Mouse (Mus musculus): ENCODE measurements around the gene Sertad2. TPM values are rescaled to one million over a fixed set of nuclear protein-coding genes. Genes with fewer than 3 reads are reported as not detected.

Gene Sertad2
- polyA plus RNA-seq, 1 experiment from 2014 or later: 27.7 TPM

- peaks cover 16% of the 10 kb centered on the region for H3K4me1 ChIP-seq
- H3K36me3 ChIP-seq (replicated peaks): no peaks in the 10 kb centered on the region
- H3K27me3 ChIP-seq (ENCODE audit: poor library complexity, severe bottlenecking): peaks cover 8% of the 10 kb centered on the region; the same call in 1 of the 2 replicates
- peak overlapping the region; percentile 79 for H3K27ac ChIP-seq
- 1% methylated on average over 42 of the region's 42 CpGs for WGBS
- no peaks in the 10 kb centered on the region for H3K9me3 ChIP-seq
- H3K4me3 ChIP-seq: peak overlapping the region; percentile 69
- peak; percentile 62 for DNase-seq (ENCODE audit: extremely low spot score, low spot score)
These were observed 10.8 kb upstream of the Sertad2 start for GRCm38 (mm10) chr11:20531992-20532881.

GRCm38 (mm10) chr11:20533231-20533630 lies 9.8 kb upstream of the Sertad2 start:
- Histone ChIP-seq H3K36me3 (replicated peaks) (no peaks in the 10 kb centered on the region), H3K4me1 (peaks cover 16% of the 10 kb centered on the region), H3K27ac (no peak overlapping the region), H3K4me3 (no peak overlapping the region), H3K9me3 (no peaks in the 10 kb centered on the region), H3K27me3 (ENCODE audit: poor library complexity, severe bottlenecking) (peaks cover 8% of the 10 kb centered on the region; the same call in 1 of the 2 replicates)
- DNase-seq (ENCODE audit: extremely low spot score, low spot score): no peak
- 89% methylated on average over 4 of the region's 4 CpGs for whole genome bisulfite sequencing

GRCm38 (mm10) chr11:20537221-20537620 lies 5.8 kb upstream of the Sertad2 start:
- Histone ChIP-seq H3K9me3 (no peaks in the 10 kb centered on the region), H3K27me3 (ENCODE audit: poor library complexity, severe bottlenecking) (peaks cover 26% of the 10 kb centered on the region), H3K4me1 (peaks cover 13% of the 10 kb centered on the region), H3K27ac (no peak overlapping the region), H3K36me3 (replicated peaks) (no peaks in the 10 kb centered on the region), H3K4me3 (no peak overlapping the region)
- WGBS: 90% methylated on average over 3 of the region's 3 CpGs
- DNase-seq (ENCODE audit: extremely low spot score, low spot score): no peak

GRCm38 (mm10) chr11:20538496-20538895 lies 4.6 kb upstream of the Sertad2 start:
- peaks cover 11% of the 10 kb centered on the region for H3K4me1 ChIP-seq
- 69% methylated on average over 3 of the region's 3 CpGs for WGBS
- DNase-seq (ENCODE audit: extremely low spot score, low spot score): no peak

GRCm38 (mm10) chr11:20541280-20541679 lies 1.8 kb upstream of the Sertad2 start:
- Histone ChIP-seq H3K36me3 (replicated peaks) (no peaks in the 10 kb centered on the region), H3K9me3 (no peaks in the 10 kb centered on the region), H3K4me3 (no peak overlapping the region), H3K27me3 (ENCODE audit: poor library complexity, severe bottlenecking) (peaks cover 36% of the 10 kb centered on the region), H3K4me1 (peaks cover 26% of the 10 kb centered on the region), H3K27ac (no peak overlapping the region)
- DNase-seq (ENCODE audit: extremely low spot score, low spot score): no peak
- 78% methylated on average over 3 of the region's 3 CpGs for WGBS

More at GRCm38 (mm10) chr11:20538496-20538895, 4.6 kb upstream of the Sertad2 start:
- no peaks in the 10 kb centered on the region for H3K9me3 ChIP-seq
- H3K36me3 ChIP-seq (replicated peaks): no peaks in the 10 kb centered on the region
- peaks cover 23% of the 10 kb centered on the region for H3K27me3 ChIP-seq (ENCODE audit: poor library complexity, severe bottlenecking)
- no peak overlapping the region for H3K4me3 ChIP-seq
- H3K27ac ChIP-seq: no peak overlapping the region

GRCm38 (mm10) chr11:20541995-20542637 lies 937 bp upstream of the Sertad2 start:
- H3K27ac ChIP-seq: peak overlapping the region; percentile 93
- no peak for DNase-seq (ENCODE audit: extremely low spot score, low spot score)
- peak overlapping the region; percentile 87 for H3K4me3 ChIP-seq
- no peaks in the 10 kb centered on the region for H3K9me3 ChIP-seq
- WGBS: under 1% methylated on average over 29 of the region's 29 CpGs
- H3K4me1 ChIP-seq: peaks cover 26% of the 10 kb centered on the region
- H3K36me3 ChIP-seq (replicated peaks): no peaks in the 10 kb centered on the region; the same call in 1 of the 2 replicates
- peaks cover 36% of the 10 kb centered on the region for H3K27me3 ChIP-seq (ENCODE audit: poor library complexity, severe bottlenecking)

GRCm38 (mm10) chr11:20543453-20544120 lies 534 bp downstream of the Sertad2 start:
- Histone ChIP-seq H3K4me3 (peak overlapping the region; percentile 87), H3K9me3 (no peaks in the 10 kb centered on the region), H3K36me3 (replicated peaks) (no peaks in the 10 kb centered on the region; the same call in 1 of the 2 replicates), H3K4me1 (peaks cover 26% of the 10 kb centered on the region), H3K27ac (peak overlapping the region; percentile 93), H3K27me3 (ENCODE audit: poor library complexity, severe bottlenecking) (peaks cover 36% of the 10 kb centered on the region)
- DNase-seq (ENCODE audit: extremely low spot score, low spot score): no peak
- under 1% methylated on average over 51 of the region's 51 CpGs for WGBS

- Histone ChIP-seq H3K27ac (no peak overlapping the region), H3K9me3 (no peaks in the 10 kb centered on the region), H3K27me3 (ENCODE audit: poor library complexity, severe bottlenecking) (peaks cover 36% of the 10 kb centered on the region), H3K36me3 (replicated peaks) (no peaks in the 10 kb centered on the region; the same call in 1 of the 2 replicates), H3K4me3 (peak overlapping the region; percentile 87), H3K4me1 (peaks cover 26% of the 10 kb centered on the region)
- WGBS: 54% methylated on average over 8 of the region's 8 CpGs
- DNase-seq (ENCODE audit: extremely low spot score, low spot score): no peak
These were observed 1.3 kb downstream of the Sertad2 start for GRCm38 (mm10) chr11:20544376-20544775.

GRCm38 (mm10) chr11:20544801-20545515 lies 1.9 kb downstream of the Sertad2 start:
- Histone ChIP-seq H3K9me3 (no peaks in the 10 kb centered on the region), H3K27me3 (ENCODE audit: poor library complexity, severe bottlenecking) (peaks cover 35% of the 10 kb centered on the region), H3K4me3 (no peak overlapping the region), H3K36me3 (replicated peaks) (no peaks in the 10 kb centered on the region; the same call in 1 of the 2 replicates), H3K4me1 (peaks cover 26% of the 10 kb centered on the region), H3K27ac (no peak overlapping the region)
- 51% methylated on average over 3 of the region's 3 CpGs for WGBS
- DNase-seq (ENCODE audit: extremely low spot score, low spot score): no peak

- no peaks in the 10 kb centered on the region for H3K9me3 ChIP-seq
- peaks cover 16% of the 10 kb centered on the region for H3K4me1 ChIP-seq
These were observed 6.4 kb downstream of the Sertad2 start for GRCm38 (mm10) chr11:20549481-20549880.

GRCm38 (mm10) chr11:20550196-20550595 lies 7.1 kb downstream of the Sertad2 start:
- H3K27me3 ChIP-seq (ENCODE audit: poor library complexity, severe bottlenecking): peaks cover 7% of the 10 kb centered on the region
- H3K36me3 ChIP-seq (replicated peaks): no peaks in the 10 kb centered on the region; the same call in 1 of the 2 replicates
- no peak overlapping the region for H3K4me3 ChIP-seq
- 69% methylated on average over 7 of the region's 7 CpGs for WGBS
- no peak for DNase-seq (ENCODE audit: extremely low spot score, low spot score)
- H3K9me3 ChIP-seq: no peaks in the 10 kb centered on the region
- H3K4me1 ChIP-seq: peaks cover 12% of the 10 kb centered on the region
- H3K27ac ChIP-seq: no peak overlapping the region

More at GRCm38 (mm10) chr11:20549481-20549880, 6.4 kb downstream of the Sertad2 start:
- H3K36me3 ChIP-seq (replicated peaks): no peaks in the 10 kb centered on the region; the same call in 1 of the 2 replicates
- no peak overlapping the region for H3K27ac ChIP-seq
- no peak overlapping the region for H3K4me3 ChIP-seq
- peaks cover 14% of the 10 kb centered on the region for H3K27me3 ChIP-seq (ENCODE audit: poor library complexity, severe bottlenecking)
- WGBS: 69% methylated on average over 2 of the region's 2 CpGs
- DNase-seq (ENCODE audit: extremely low spot score, low spot score): no peak

GRCm38 (mm10) chr11:20552059-20552458 lies 9.0 kb downstream of the Sertad2 start:
- DNase-seq (ENCODE audit: extremely low spot score, low spot score): no peak
- WGBS: 92% methylated on average over 2 of the region's 2 CpGs
- H3K9me3 ChIP-seq: no peaks in the 10 kb centered on the region

More at GRCm38 (mm10) chr11:20552059-20552458, 9.0 kb downstream of the Sertad2 start:
- no peaks in the 10 kb centered on the region for H3K36me3 ChIP-seq (replicated peaks)
- no peak overlapping the region for H3K27ac ChIP-seq
- peaks cover 10% of the 10 kb centered on the region for H3K4me1 ChIP-seq
- H3K4me3 ChIP-seq: no peak overlapping the region
- H3K27me3 ChIP-seq (ENCODE audit: poor library complexity, severe bottlenecking): no peaks in the 10 kb centered on the region

Data from forebrain, embryonic 10.5 days (tissue).